Mouse (Mus musculus) bone marrow, adult 2 months (tissue): ENCODE data around the gene Phox2a.

Source experiments
- CTCF ChIP-seq: fragments of 200-500 bp; IDR thresholded peaks from 2 replicates; pipeline ENCODE4 v1.5.1; 2011; ENCODE audit warnings: low read length, control low read depth; ENCODE audit not compliant: control insufficient read depth, insufficient read depth
- POLR2A ChIP-seq: fragments of 200-500 bp; IDR thresholded peaks from 2 replicates; pipeline ENCODE4 v1.6.1; 2011; ENCODE audit warnings: low read depth, mild to moderate bottlenecking, control low read depth, low read length, borderline replicate concordance; ENCODE audit not compliant: control insufficient read depth

DNA sequence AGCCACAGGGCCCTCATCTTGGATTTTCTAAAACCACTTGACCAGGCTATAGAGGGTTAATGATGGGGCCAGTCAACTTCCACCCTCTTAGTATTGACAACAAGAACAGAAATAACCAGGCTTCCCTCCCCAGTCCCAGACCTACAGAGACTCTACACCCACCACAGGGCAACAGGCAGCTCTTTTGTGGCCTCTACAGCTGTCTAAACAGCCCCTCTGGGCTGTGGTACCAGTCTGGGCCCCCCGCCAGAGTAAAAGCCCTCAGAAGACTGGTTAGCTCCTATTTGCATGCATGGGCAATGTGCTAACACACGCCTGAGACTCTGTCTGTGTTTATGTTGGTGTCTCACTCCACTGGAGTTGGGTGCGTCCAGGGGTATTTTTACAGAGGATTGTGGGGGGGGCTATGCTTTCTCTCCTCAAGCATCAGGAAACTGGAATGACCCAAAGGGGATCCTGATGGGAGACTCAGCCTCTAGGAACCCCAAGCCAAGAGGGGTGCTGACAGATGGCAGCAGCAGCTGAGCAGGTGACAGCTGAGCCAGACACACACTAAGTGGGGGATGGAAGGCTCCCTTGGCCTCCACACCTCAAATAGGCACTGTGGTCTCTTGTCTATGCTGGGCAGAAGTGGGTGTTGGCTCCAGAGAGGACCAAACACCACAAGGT, 15.9 kb downstream of the Phox2a start:
- no peak for TF ChIP-seq CTCF
- TF ChIP-seq POLR2A, result no peak
